10 mouse cellular contexts compared by ENCODE assay signal in genomic region chr17:57070699-57071098, GRCm38 (mm10). TPM values are rescaled to one million over a fixed set of nuclear protein-coding genes. Genes with fewer than 3 reads are reported as not detected.
A peak's percentile ranks its signal among the peaks of the same experiment; 100 is the strongest.
DNase-seq lines count a peak whose midpoint lies in the region; TF ChIP-seq lines count a peak whose summit lies in the region.
"Had no signal": no experiment of that assay in that cellular context is flagged by ENCODE, and none has a peak within 500 bp of the region (broad histone marks: within the 10 kb centered on the region; RNA-seq: fewer than 3 reads in every experiment).

No protein-coding gene starts in this region.

- 6% methylated on average over 11 of the region's 11 CpGs for WGBS in kidney, adult 2 months

- no peak for TF ChIP-seq POLR2A in kidney, adult 2 months (IDR thresholded peaks at IDR 0.05; ENCODE audit: low read depth, low read length)

- no peak overlapping the region for H3K27ac ChIP-seq in kidney, adult 2 months (ENCODE audit: insufficient read depth, low read depth, low read length)

- no peak for TF ChIP-seq CTCF in kidney, adult 2 months (conservative IDR thresholded peaks at IDR 0.05; ENCODE audit: insufficient read depth, insufficient read length, low read depth, low read length)

- DNase-seq in thymus, postnatal 4 days, result peak; percentile 77
- DNase-seq in thymus, postnatal 25 days, result no peak
- DNase-seq in kidney, adult 2 months, result peak; percentile 55
- DNase-seq in lung, postnatal 10 days, result peak; percentile 61
- peak; percentile 53 for DNase-seq in testis, postnatal 14 days (ENCODE audit: low spot score)
- DNase-seq in layer of hippocampus, adult 18-20 months (ENCODE audit: low spot score in 2 of 2), result no peak
- DNase-seq in cerebellum, postnatal 25 days, result no peak
- DNase-seq in right cerebral cortex, postnatal 4 days, result no peak

- no peak overlapping the region for H3K4me3 ChIP-seq in kidney, adult 2 months (ENCODE audit: insufficient read depth, low read depth, low read length)

- no peaks in the 10 kb centered on the region for H3K4me1 ChIP-seq in kidney, adult 2 months (ENCODE audit: control insufficient read depth, insufficient read depth, low read length)

- H3K27me3 ChIP-seq in kidney, adult 2 months (replicated peaks; ENCODE audit: control insufficient read depth, insufficient read depth, low read length), result no peaks in the 10 kb centered on the region

- H3K36me3 ChIP-seq in kidney, adult 2 months (ENCODE audit: control insufficient read depth, insufficient read depth, low read length), result no peaks in the 10 kb centered on the region

RNA-seq across cellular contexts. Expression of gene Dennd1c, which starts 7.6 kb away (rescaled TPM):
- polyA plus RNA-seq in kidney, adult 2 months (2012; rRNA removed), result 2.0 and 4.9 TPM in 2 replicates
- 1 to 10 TPM; 1.1 to 1.4 TPM for total RNA-seq in layer of hippocampus, adult 18-20 months (2021)

RNA-seq across cellular contexts. Expression of gene Slc25a23, which starts 11.0 kb away (rescaled TPM):
- polyA plus RNA-seq in kidney, adult 2 months (2012; rRNA removed), result 121 and 124 TPM in 2 replicates
- 100 to 1,000 TPM; 374 to 393 TPM for total RNA-seq in layer of hippocampus, adult 18-20 months (2021)

RNA-seq across cellular contexts. Expression of gene Crb3, which starts 11.8 kb away (rescaled TPM):
- 110 and 124 TPM in 2 replicates for polyA plus RNA-seq in kidney, adult 2 months (2012; rRNA removed)
- total RNA-seq in layer of hippocampus, adult 18-20 months (2021), result 1 to 10 TPM in 1 of 2 experiments, under 1 TPM in 1; 0.71 to 1.2 TPM

RNA-seq across cellular contexts. Expression of gene Tubb4a, which starts 16.9 kb away (rescaled TPM):
- polyA plus RNA-seq in kidney, adult 2 months (2012; rRNA removed), result 2.1 and 2.9 TPM in 2 replicates
- total RNA-seq in layer of hippocampus, adult 18-20 months (2021), result 100 to 1,000 TPM; 515 to 565 TPM

RNA-seq across cellular contexts. Expression of gene Slc25a41, which starts 29.2 kb away (rescaled TPM):
- 0.13 TPM in 1 of 2 replicates, not detected in the other for polyA plus RNA-seq in kidney, adult 2 months (2012; rRNA removed)
- total RNA-seq in layer of hippocampus, adult 18-20 months (2021), result not detected
- total RNA-seq: G1E had no signal
- polyA plus RNA-seq: G1E; heart, embryonic 14.5 days had no signal

Comparison
In these comparisons a context has a peak if more than half of its experiments do, and no peak if none do; other contexts are left out.
1. DNase-seq: peak in thymus, postnatal 4 days (single experiment), kidney, adult 2 months (single experiment), lung, postnatal 10 days (single experiment) and testis, postnatal 14 days (single experiment); none in thymus, postnatal 25 days (single experiment), layer of hippocampus, adult 18-20 months (0 of 2), cerebellum, postnatal 25 days (0 of 2) and right cerebral cortex, postnatal 4 days (single experiment).